Mouse (Mus musculus): ENCODE measurements around the gene Sertm1. TPM values are rescaled to one million over a fixed set of nuclear protein-coding genes. Genes with fewer than 3 reads are reported as not detected.

The Sertm1 gene
- polyA plus RNA-seq, 1 experiment from 2014 or later, result 0.16 TPM

- Histone ChIP-seq H3K4me2 (no peak overlapping the region), H3K4me3 (ENCODE audit: low read depth, low read length) (no peak overlapping the region), H3K9ac (ENCODE audit: low read length) (no peak overlapping the region), H3K27me3 (ENCODE audit: control insufficient read depth, insufficient read depth, low read length) (no peaks in the 10 kb centered on the region), H3K27ac (ENCODE audit: low read depth, low read length) (no peak overlapping the region), H3K36me3 (ENCODE audit: control insufficient read depth, insufficient read depth, low read length) (no peaks in the 10 kb centered on the region), H3K9me3 (ENCODE audit: control insufficient read depth, low read length) (no peaks in the 10 kb centered on the region), H3K4me1 (ENCODE audit: control insufficient read depth, insufficient read depth, low read length) (no peaks in the 10 kb centered on the region)
- no peak for ATAC-seq (ENCODE audit: low FRiP score)
- DNase-seq (ENCODE audit: low spot score, missing footprints), result no peak
- 97% methylated on average over 1 of the region's 1 CpGs for WGBS
These were observed 20.8 kb downstream of the Sertm1 start for GRCm38 (mm10) chr3:54894891-54895290.

- Histone ChIP-seq H3K4me1 (ENCODE audit: control insufficient read depth, insufficient read depth, low read length) (no peaks in the 10 kb centered on the region), H3K4me3 (ENCODE audit: low read depth, low read length) (no peak overlapping the region), H3K27ac (ENCODE audit: low read depth, low read length) (no peak overlapping the region), H3K27me3 (ENCODE audit: control insufficient read depth, insufficient read depth, low read length) (no peaks in the 10 kb centered on the region), H3K36me3 (ENCODE audit: control insufficient read depth, insufficient read depth, low read length) (no peaks in the 10 kb centered on the region), H3K4me2 (no peak overlapping the region), H3K9ac (ENCODE audit: low read length) (no peak overlapping the region), H3K9me3 (ENCODE audit: control insufficient read depth, low read length) (no peaks in the 10 kb centered on the region)
- 52% methylated on average over 4 of the region's 4 CpGs for WGBS
- DNase-seq (ENCODE audit: low spot score, missing footprints) (no peak), ATAC-seq (ENCODE audit: low FRiP score) (no peak)
These were observed 23.5 kb downstream of the Sertm1 start for GRCm38 (mm10) chr3:54892218-54892617.

- 79% methylated on average over 2 of the region's 2 CpGs for WGBS
These were observed 29.2 kb downstream of the Sertm1 start for GRCm38 (mm10) chr3:54886501-54886900.

More at GRCm38 (mm10) chr3:54886501-54886900, 29.2 kb downstream of the Sertm1 start:
- Histone ChIP-seq H3K9me3 (ENCODE audit: control insufficient read depth, low read length) (no peaks in the 10 kb centered on the region), H3K4me3 (ENCODE audit: low read depth, low read length) (no peak overlapping the region), H3K9ac (ENCODE audit: low read length) (no peak overlapping the region), H3K27ac (ENCODE audit: low read depth, low read length) (no peak overlapping the region), H3K36me3 (ENCODE audit: control insufficient read depth, insufficient read depth, low read length) (no peaks in the 10 kb centered on the region), H3K4me1 (ENCODE audit: control insufficient read depth, insufficient read depth, low read length) (no peaks in the 10 kb centered on the region), H3K27me3 (ENCODE audit: control insufficient read depth, insufficient read depth, low read length) (no peaks in the 10 kb centered on the region), H3K4me2 (no peak overlapping the region)
- ATAC-seq (ENCODE audit: low FRiP score) (no peak), DNase-seq (ENCODE audit: low spot score, missing footprints) (no peak)

Other genes starting within 250 kb of the Sertm1 start
- 117 and 129 TPM in 2 replicates for gene Supt20, start 223.1 kb downstream of the Sertm1 start, polyA plus RNA-seq (2014; fragmentation: Nextera tagmentation; extraction: Ambion mirVana)
- 0.61 TPM in 1 of 2 replicates, not detected in the other for gene Gm21958, start 201.5 kb downstream of the Sertm1 start, polyA plus RNA-seq (2014; fragmentation: Nextera tagmentation; extraction: Ambion mirVana)
- 147 and 155 TPM in 2 replicates for gene Exosc8, start 180.5 kb downstream of the Sertm1 start, polyA plus RNA-seq (2014; fragmentation: Nextera tagmentation; extraction: Ambion mirVana)
- gene Alg5, start 180.3 kb downstream of the Sertm1 start, polyA plus RNA-seq (2014; fragmentation: Nextera tagmentation; extraction: Ambion mirVana), result 40.5 and 46.4 TPM in 2 replicates
- gene Smad9, start 160.3 kb downstream of the Sertm1 start, polyA plus RNA-seq (2014; fragmentation: Nextera tagmentation; extraction: Ambion mirVana), result 0.07 and 0.27 TPM in 2 replicates
- 44.4 and 49.5 TPM in 2 replicates for gene Rfxap, start 108.1 kb downstream of the Sertm1 start, polyA plus RNA-seq (2014; fragmentation: Nextera tagmentation; extraction: Ambion mirVana)
- 2.3 and 2.6 TPM in 2 replicates for gene Ccna1, start 139.6 kb upstream of the Sertm1 start, polyA plus RNA-seq (2014; fragmentation: Nextera tagmentation; extraction: Ambion mirVana)
- gene Spg20, start 196.2 kb upstream of the Sertm1 start, polyA plus RNA-seq (2014; fragmentation: Nextera tagmentation; extraction: Ambion mirVana), result 41.1 and 46.3 TPM in 2 replicates
- gene Ccdc169, start 221.5 kb upstream of the Sertm1 start, polyA plus RNA-seq (2014; fragmentation: Nextera tagmentation; extraction: Ambion mirVana), result 0.15 TPM in 1 of 2 replicates, not detected in the other

All from midbrain, embryonic 11.5 days (tissue).